Mouse (Mus musculus): ENCODE measurements around the gene Gal. TPM values are rescaled to one million over a fixed set of nuclear protein-coding genes. Genes with fewer than 3 reads are reported as not detected.
A peak's percentile ranks its signal among the peaks of the same experiment; 100 is the strongest.

Gal gene
- polyA plus RNA-seq (2014; fragmentation: Nextera tagmentation; extraction: Ambion mirVana): 13.9 and 83.9 TPM in 2 replicates

- H3K36me3 ChIP-seq (ENCODE audit: control insufficient read depth, insufficient read depth, low read length): no peaks in the 10 kb centered on the region
- H3K4me3 ChIP-seq (ENCODE audit: low read depth, low read length): peak within 1 kb of the TSS; percentile 25
- peak within 1 kb of the TSS; percentile 53 for H3K4me2 ChIP-seq (ENCODE audit: low read depth, low read length)
- H3K27ac ChIP-seq (ENCODE audit: low read depth, low read length): no peak within 1 kb of the TSS
- peak; percentile 32; the same call in 1 of the 2 replicates for ATAC-seq (ENCODE audit: low read depth)
- H3K27me3 ChIP-seq (ENCODE audit: control insufficient read depth, insufficient read depth, low read length): 0 out of 2 replicates have a peak, but pooled peaks cover 8% of the 10 kb centered on the region
- no peak within 1 kb of the TSS; the same call in 1 of the 2 replicates for H3K9ac ChIP-seq (replicated peaks; ENCODE audit: low read depth, low read length)
- H3K4me1 ChIP-seq (ENCODE audit: control insufficient read depth, insufficient read depth, low read length): 0 out of 2 replicates have a peak, but pooled peaks cover 4% of the 10 kb centered on the region
- no peaks in the 10 kb centered on the region for H3K9me3 ChIP-seq (ENCODE audit: control insufficient read depth, low read length)
- 4% methylated on average over 37 of the region's 37 CpGs for WGBS
Observed at GRCm38 (mm10) chr19:3414268-3414733, at the start of gene Gal. Gal (minus strand) TSS chr19:3414544.

GRCm38 (mm10) chr19:3459986-3460385, 45.6 kb upstream of the Gal start:
- H3K27ac ChIP-seq (ENCODE audit: low read depth, low read length): no peak overlapping the region
- H3K36me3 ChIP-seq (ENCODE audit: control insufficient read depth, insufficient read depth, low read length): peaks cover 87% of the 10 kb centered on the region
- H3K4me2 ChIP-seq (ENCODE audit: low read depth, low read length): no peak overlapping the region
- no peaks in the 10 kb centered on the region for H3K4me1 ChIP-seq (ENCODE audit: control insufficient read depth, insufficient read depth, low read length)
- H3K9me3 ChIP-seq (ENCODE audit: control insufficient read depth, low read length): no peaks in the 10 kb centered on the region
- no peak overlapping the region for H3K9ac ChIP-seq (replicated peaks; ENCODE audit: low read depth, low read length)
- ATAC-seq (ENCODE audit: low read depth): no peak
- no peaks in the 10 kb centered on the region for H3K27me3 ChIP-seq (ENCODE audit: control insufficient read depth, insufficient read depth, low read length)
- H3K4me3 ChIP-seq (ENCODE audit: low read depth, low read length): no peak overlapping the region
- 93% methylated on average over 3 of the region's 3 CpGs for WGBS

GRCm38 (mm10) chr19:3458331-3459099, 44.2 kb upstream of the Gal start:
- H3K9me3 ChIP-seq (ENCODE audit: control insufficient read depth, low read length): no peaks in the 10 kb centered on the region
- no peak for ATAC-seq (ENCODE audit: low read depth)
- WGBS: 92% methylated on average over 6 of the region's 6 CpGs
- no peak overlapping the region for H3K9ac ChIP-seq (replicated peaks; ENCODE audit: low read depth, low read length)
- no peak overlapping the region for H3K4me2 ChIP-seq (ENCODE audit: low read depth, low read length)
- no peak overlapping the region for H3K27ac ChIP-seq (ENCODE audit: low read depth, low read length)
- H3K27me3 ChIP-seq (ENCODE audit: control insufficient read depth, insufficient read depth, low read length): no peaks in the 10 kb centered on the region
- H3K36me3 ChIP-seq (ENCODE audit: control insufficient read depth, insufficient read depth, low read length): peaks cover 78% of the 10 kb centered on the region
- H3K4me1 ChIP-seq (ENCODE audit: control insufficient read depth, insufficient read depth, low read length): no peaks in the 10 kb centered on the region
- H3K4me3 ChIP-seq (ENCODE audit: low read depth, low read length): no peak overlapping the region

GRCm38 (mm10) chr19:3457700-3458099, 43.4 kb upstream of the Gal start:
- no peaks in the 10 kb centered on the region for H3K4me1 ChIP-seq (ENCODE audit: control insufficient read depth, insufficient read depth, low read length)
- WGBS: 94% methylated on average over 4 of the region's 4 CpGs
- no peaks in the 10 kb centered on the region for H3K27me3 ChIP-seq (ENCODE audit: control insufficient read depth, insufficient read depth, low read length)
- no peak overlapping the region for H3K9ac ChIP-seq (replicated peaks; ENCODE audit: low read depth, low read length)
- H3K36me3 ChIP-seq (ENCODE audit: control insufficient read depth, insufficient read depth, low read length): peaks cover 78% of the 10 kb centered on the region
- no peak for ATAC-seq (ENCODE audit: low read depth)
- no peak overlapping the region for H3K4me2 ChIP-seq (ENCODE audit: low read depth, low read length)
- H3K9me3 ChIP-seq (ENCODE audit: control insufficient read depth, low read length): no peaks in the 10 kb centered on the region
- no peak overlapping the region for H3K4me3 ChIP-seq (ENCODE audit: low read depth, low read length)
- no peak overlapping the region for H3K27ac ChIP-seq (ENCODE audit: low read depth, low read length)

- no peaks in the 10 kb centered on the region for H3K4me1 ChIP-seq (ENCODE audit: control insufficient read depth, insufficient read depth, low read length)
- no peak overlapping the region for H3K9ac ChIP-seq (replicated peaks; ENCODE audit: low read depth, low read length)
- ATAC-seq (ENCODE audit: low read depth): peak; percentile 38; the same call in 1 of the 2 replicates
- no peaks in the 10 kb centered on the region for H3K9me3 ChIP-seq (ENCODE audit: control insufficient read depth, low read length)
- H3K27ac ChIP-seq (ENCODE audit: low read depth, low read length): no peak overlapping the region
- 48% methylated on average over 6 of the region's 6 CpGs for WGBS
- H3K27me3 ChIP-seq (ENCODE audit: control insufficient read depth, insufficient read depth, low read length): no peaks in the 10 kb centered on the region
- H3K4me2 ChIP-seq (ENCODE audit: low read depth, low read length): no peak overlapping the region
- H3K36me3 ChIP-seq (ENCODE audit: control insufficient read depth, insufficient read depth, low read length): peaks cover 19% of the 10 kb centered on the region; the same call in 1 of the 2 replicates
- H3K4me3 ChIP-seq (ENCODE audit: low read depth, low read length): no peak overlapping the region
Observed at GRCm38 (mm10) chr19:3451649-3452048, 37.3 kb upstream of the Gal start.

- no peaks in the 10 kb centered on the region for H3K4me1 ChIP-seq (ENCODE audit: control insufficient read depth, insufficient read depth, low read length)
- H3K27ac ChIP-seq (ENCODE audit: low read depth, low read length): no peak overlapping the region
- WGBS: 27% methylated on average over 6 of the region's 6 CpGs
- ATAC-seq (ENCODE audit: low read depth): peak; percentile 74
- no peaks in the 10 kb centered on the region for H3K9me3 ChIP-seq (ENCODE audit: control insufficient read depth, low read length)
- H3K27me3 ChIP-seq (ENCODE audit: control insufficient read depth, insufficient read depth, low read length): no peaks in the 10 kb centered on the region
- H3K4me3 ChIP-seq (ENCODE audit: low read depth, low read length): no peak overlapping the region
- H3K4me2 ChIP-seq (ENCODE audit: low read depth, low read length): no peak overlapping the region
- H3K36me3 ChIP-seq (ENCODE audit: control insufficient read depth, insufficient read depth, low read length): peaks cover 16% of the 10 kb centered on the region; the same call in 1 of the 2 replicates
- H3K9ac ChIP-seq (replicated peaks; ENCODE audit: low read depth, low read length): no peak overlapping the region
Observed at GRCm38 (mm10) chr19:3451170-3451569, 36.8 kb upstream of the Gal start.

- no peak overlapping the region for H3K4me3 ChIP-seq (ENCODE audit: low read depth, low read length)
- no peaks in the 10 kb centered on the region for H3K27me3 ChIP-seq (ENCODE audit: control insufficient read depth, insufficient read depth, low read length)
- H3K36me3 ChIP-seq (ENCODE audit: control insufficient read depth, insufficient read depth, low read length): peaks cover 12% of the 10 kb centered on the region; the same call in 1 of the 2 replicates
- H3K4me2 ChIP-seq (ENCODE audit: low read depth, low read length): no peak overlapping the region
- no peaks in the 10 kb centered on the region for H3K9me3 ChIP-seq (ENCODE audit: control insufficient read depth, low read length)
- no peaks in the 10 kb centered on the region for H3K4me1 ChIP-seq (ENCODE audit: control insufficient read depth, insufficient read depth, low read length)
- no peak overlapping the region for H3K27ac ChIP-seq (ENCODE audit: low read depth, low read length)
- 94% methylated on average over 3 of the region's 3 CpGs for WGBS
- no peak overlapping the region for H3K9ac ChIP-seq (replicated peaks; ENCODE audit: low read depth, low read length)
- peak; percentile 26; the same call in 1 of the 2 replicates for ATAC-seq (ENCODE audit: low read depth)
Observed at GRCm38 (mm10) chr19:3450714-3451113, 36.4 kb upstream of the Gal start.

GRCm38 (mm10) chr19:3449248-3449647, 34.9 kb upstream of the Gal start:
- Histone ChIP-seq H3K36me3 (ENCODE audit: control insufficient read depth, insufficient read depth, low read length) (0 out of 2 replicates have a peak, but pooled peaks cover 3% of the 10 kb centered on the region), H3K27ac (ENCODE audit: low read depth, low read length) (no peak overlapping the region), H3K4me1 (ENCODE audit: control insufficient read depth, insufficient read depth, low read length) (no peaks in the 10 kb centered on the region), H3K9me3 (ENCODE audit: control insufficient read depth, low read length) (no peaks in the 10 kb centered on the region), H3K9ac (replicated peaks; ENCODE audit: low read depth, low read length) (no peak overlapping the region), H3K4me3 (ENCODE audit: low read depth, low read length) (no peak overlapping the region), H3K27me3 (ENCODE audit: control insufficient read depth, insufficient read depth, low read length) (no peaks in the 10 kb centered on the region), H3K4me2 (ENCODE audit: low read depth, low read length) (no peak overlapping the region)
- ATAC-seq (ENCODE audit: low read depth): no peak
- WGBS: 81% methylated on average over 3 of the region's 3 CpGs

GRCm38 (mm10) chr19:3447348-3447747, 33.0 kb upstream of the Gal start:
- WGBS: 63% methylated on average over 3 of the region's 3 CpGs

More at GRCm38 (mm10) chr19:3447348-3447747, 33.0 kb upstream of the Gal start:
- Histone ChIP-seq H3K36me3 (ENCODE audit: control insufficient read depth, insufficient read depth, low read length) (no peaks in the 10 kb centered on the region), H3K9ac (replicated peaks; ENCODE audit: low read depth, low read length) (no peak overlapping the region), H3K4me2 (ENCODE audit: low read depth, low read length) (no peak overlapping the region), H3K27me3 (ENCODE audit: control insufficient read depth, insufficient read depth, low read length) (no peaks in the 10 kb centered on the region), H3K4me3 (ENCODE audit: low read depth, low read length) (no peak overlapping the region), H3K4me1 (ENCODE audit: control insufficient read depth, insufficient read depth, low read length) (no peaks in the 10 kb centered on the region), H3K27ac (ENCODE audit: low read depth, low read length) (no peak overlapping the region), H3K9me3 (ENCODE audit: control insufficient read depth, low read length) (no peaks in the 10 kb centered on the region)
- no peak for ATAC-seq (ENCODE audit: low read depth)

Measured in neural tube, embryonic 14.5 days (tissue).